Mouse (Mus musculus): ENCODE results near the gene Gm21860.
"Not testable (repeated sequence)": the region's sequence is repeated elsewhere in the genome, so short reads cannot be mapped to it uniquely, and the experiment has no call there.

The Gm21860 gene

DNA sequence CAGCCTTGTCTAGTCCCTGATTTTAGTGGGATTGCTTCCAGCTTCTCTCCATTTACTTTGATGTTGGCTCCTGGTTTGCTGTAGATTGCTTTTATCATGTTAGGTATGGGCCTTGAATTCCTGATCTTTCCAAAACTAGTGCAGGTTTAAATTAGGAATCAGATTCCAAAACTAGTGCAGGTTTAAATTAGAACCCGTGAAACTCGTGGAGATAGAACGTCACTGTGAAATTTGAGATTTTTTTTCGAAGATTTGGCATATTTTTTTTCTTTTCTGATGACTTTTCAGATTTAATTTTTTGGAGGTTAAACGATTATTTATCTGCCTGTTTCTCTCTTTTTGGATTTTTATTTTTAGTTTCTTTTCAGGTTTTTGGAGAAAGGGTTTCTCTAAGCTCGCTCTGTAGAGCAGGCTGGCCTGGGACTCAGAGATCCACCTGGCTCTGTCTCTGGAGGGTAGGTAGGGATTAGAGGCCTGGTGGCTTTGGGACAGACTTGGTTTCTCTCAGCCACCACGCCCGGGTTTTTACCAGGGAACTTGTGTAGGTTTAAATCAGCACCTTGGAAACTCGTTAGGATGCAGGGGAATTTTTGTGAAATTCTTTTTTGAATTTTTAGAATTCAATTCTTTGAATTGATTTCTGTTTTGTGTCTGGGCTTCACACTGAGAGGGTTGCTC is 20.8 kb downstream of the Gm21860 start:
- DNase-seq (ENCODE audit: low read depth in 1 of 2, low spot score in 2 of 2) = not testable (repeated sequence)

DNA sequence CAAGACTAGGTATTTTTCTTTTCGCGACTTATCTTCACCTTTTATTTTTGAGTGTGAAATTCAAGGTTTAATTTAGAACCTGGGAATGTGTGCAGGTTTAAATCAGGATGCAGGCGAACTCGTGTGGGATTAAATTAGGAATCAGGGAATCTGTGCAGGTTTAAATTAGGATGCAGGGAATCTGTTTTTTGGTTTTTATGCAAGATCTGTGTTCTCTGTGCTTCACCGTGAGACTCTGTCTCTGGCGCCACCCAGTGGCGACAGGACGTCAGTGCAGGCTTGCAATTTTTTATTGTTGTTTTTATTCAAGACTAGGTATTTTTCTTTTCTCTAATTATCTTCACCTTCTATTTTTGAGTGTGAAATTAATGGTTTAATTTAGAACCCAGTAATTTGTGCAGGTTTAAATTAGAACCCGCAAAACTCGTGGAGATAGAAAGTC is 22.5 kb downstream of the Gm21860 start:
- not testable (repeated sequence) for DNase-seq (ENCODE audit: low read depth in 1 of 2, low spot score in 2 of 2)

DNA sequence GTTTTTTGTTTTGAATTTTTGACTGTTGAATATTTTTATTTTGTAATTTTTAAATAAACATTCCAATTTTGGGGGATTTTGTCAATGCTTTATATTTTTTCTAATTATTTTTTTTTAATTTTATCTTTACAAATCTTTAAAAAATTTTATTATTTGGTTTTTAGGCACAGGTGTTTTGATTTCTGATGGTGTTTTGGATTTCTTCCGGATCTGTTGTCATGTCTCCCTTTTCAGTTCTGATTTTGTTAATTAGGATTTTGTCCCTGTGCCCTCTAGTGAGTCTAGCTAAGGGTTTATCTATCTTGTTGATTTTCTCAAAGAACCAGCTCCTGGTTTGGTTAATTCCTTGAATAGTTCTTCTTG is 23.0 kb downstream of the Gm21860 start:
- not testable (repeated sequence) for DNase-seq (ENCODE audit: low read depth in 1 of 2, low spot score in 2 of 2)

DNA sequence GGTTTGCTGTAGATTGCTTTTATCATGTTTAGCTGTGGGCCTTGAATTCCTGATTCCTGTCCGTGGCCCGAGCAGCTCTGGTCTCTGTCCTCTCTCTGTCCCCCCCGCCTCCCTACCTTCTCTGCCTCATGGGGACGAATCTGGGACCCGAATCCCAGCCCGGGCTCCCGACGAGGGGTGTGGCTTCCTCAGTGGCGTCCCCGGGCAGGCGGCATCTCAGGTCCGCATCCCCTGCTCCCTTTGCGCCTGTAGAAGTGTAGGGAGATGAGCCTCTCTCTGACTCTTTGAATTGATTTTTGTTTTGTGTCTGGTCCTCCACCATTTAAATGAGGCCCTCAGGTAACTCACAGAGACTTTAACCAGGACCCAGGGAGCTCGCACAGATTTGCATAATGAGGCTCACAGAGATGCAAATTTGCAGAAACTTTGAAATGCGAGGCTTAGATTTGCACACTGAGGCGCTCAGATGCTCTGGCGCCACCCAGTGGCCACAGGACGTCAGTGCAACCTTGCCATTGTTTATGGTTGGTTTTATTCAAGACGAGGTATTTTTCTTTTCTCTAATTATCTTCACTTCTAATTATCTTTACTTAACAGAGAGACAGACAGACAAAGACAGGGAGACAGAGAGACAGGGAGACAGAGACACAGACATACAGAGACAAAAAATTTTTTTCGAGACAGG is 23.6 kb downstream of the Gm21860 start:
- not testable (repeated sequence) for DNase-seq (ENCODE audit: low read depth in 1 of 2, low spot score in 2 of 2)

DNA sequence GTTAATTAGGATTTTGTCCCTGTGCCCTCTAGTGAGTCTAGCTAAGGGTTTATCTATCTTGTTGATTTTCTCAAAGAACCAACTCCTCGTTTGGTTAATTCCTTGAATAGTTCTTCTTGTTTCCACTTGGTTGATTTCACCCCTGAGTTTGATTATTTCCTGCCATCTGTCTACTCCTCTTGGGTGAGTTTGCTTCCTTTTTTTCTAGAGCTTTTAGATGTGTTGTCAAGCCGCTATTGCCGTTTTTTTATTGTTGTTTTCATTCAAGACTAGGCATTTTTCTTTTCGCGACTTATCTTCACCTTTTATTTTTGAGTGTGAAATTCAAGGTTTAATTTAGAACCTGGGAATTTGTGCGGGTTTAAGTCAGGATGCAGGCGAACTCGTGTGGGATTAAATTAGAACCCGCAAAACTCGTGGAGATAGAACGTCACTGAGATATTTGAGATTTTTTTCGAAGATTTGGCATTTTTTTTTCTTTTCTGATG is 24.8 kb downstream of the Gm21860 start:
- not testable (repeated sequence) for DNase-seq (ENCODE audit: low read depth in 1 of 2, low spot score in 2 of 2)

DNA sequence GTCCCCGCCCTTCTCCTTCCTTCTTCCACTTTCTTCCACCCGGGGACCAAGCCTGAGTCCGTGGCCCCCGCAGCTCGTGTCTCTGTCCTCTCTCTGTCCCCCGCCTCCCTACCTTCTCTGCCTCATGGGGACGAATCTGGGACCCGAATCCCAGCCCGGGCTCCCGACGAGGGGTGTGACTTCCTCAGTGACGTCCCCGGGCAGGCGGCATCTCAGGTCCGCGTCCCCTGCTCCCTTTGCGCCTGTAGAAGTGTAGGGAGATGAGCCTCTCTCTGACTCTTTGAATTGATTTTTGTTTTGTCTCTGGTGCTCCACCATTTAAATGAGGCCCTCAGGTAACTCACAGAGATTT is 25.7 kb downstream of the Gm21860 start:
- not testable (repeated sequence) for DNase-seq (ENCODE audit: low read depth in 1 of 2, low spot score in 2 of 2)

DNA sequence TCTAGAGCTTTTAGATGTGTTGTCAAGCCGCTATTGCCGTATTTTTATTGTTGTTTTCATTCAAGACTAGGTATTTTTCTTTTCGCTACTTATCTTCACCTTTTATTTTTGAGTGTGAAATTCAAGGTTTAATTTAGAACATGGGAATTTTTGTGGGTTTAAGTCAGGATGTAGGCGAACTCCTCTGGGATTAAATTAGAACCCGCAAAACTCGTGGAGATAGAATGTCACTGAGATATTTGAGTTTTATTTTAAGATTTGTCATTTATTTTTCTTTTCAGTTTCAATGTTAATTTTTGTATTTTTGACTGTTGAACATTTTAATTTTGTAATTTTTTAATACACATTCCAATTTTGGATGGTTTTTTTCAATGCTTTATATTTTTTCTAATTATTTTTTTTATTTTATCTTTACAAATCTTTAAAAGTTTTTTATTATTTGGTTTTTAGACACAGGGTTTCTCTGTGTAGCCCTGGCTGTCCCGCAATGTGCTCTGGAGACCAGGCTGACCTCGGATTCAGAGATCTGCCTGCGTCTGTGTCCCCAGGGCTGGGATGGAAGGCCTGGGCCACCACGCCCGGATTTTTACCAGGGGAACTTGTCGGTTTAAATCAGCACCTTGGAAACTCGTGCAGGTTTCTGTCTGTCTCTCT is 26.2 kb downstream of the Gm21860 start:
- DNase-seq (ENCODE audit: low read depth in 1 of 2, low spot score in 2 of 2) = not testable (repeated sequence)

DNA sequence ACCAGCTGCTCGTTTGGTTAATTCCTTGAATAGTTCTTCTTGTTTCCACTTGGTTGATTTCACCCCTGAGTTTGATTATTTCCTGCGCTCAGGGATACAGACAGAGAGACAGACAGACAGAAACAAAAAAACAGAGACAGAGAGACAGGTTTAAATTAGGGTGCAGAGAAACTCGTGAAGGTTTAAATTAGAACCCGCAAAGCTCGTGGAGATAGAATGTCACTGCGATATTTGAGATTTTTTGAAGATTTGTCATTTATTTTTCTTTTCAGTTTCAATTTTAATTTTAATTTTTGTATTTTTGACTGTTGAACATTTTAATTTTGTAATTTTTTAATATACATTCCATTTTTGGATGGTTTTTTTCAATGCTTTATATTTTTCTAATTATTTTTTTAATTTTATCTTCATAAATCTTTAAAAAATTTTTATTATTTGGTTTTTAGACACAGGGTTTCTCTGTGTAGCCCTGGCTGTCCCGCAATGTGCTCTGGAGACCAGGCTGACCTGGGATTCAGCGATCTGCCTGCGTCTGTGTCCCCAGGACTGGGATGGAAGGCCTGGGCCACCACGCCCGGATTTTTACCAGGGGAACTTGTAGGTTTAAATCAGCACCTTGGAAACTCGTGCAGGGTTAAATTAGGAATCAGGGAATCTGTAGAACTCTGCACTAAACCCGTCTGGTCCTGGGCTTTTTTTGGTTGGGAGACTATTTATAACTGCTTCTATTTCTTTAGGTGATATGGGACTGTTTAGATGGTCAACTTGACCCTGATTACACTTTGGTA is 27.3 kb downstream of the Gm21860 start:
- not testable (repeated sequence) for DNase-seq (ENCODE audit: low read depth in 1 of 2, low spot score in 2 of 2)

DNA sequence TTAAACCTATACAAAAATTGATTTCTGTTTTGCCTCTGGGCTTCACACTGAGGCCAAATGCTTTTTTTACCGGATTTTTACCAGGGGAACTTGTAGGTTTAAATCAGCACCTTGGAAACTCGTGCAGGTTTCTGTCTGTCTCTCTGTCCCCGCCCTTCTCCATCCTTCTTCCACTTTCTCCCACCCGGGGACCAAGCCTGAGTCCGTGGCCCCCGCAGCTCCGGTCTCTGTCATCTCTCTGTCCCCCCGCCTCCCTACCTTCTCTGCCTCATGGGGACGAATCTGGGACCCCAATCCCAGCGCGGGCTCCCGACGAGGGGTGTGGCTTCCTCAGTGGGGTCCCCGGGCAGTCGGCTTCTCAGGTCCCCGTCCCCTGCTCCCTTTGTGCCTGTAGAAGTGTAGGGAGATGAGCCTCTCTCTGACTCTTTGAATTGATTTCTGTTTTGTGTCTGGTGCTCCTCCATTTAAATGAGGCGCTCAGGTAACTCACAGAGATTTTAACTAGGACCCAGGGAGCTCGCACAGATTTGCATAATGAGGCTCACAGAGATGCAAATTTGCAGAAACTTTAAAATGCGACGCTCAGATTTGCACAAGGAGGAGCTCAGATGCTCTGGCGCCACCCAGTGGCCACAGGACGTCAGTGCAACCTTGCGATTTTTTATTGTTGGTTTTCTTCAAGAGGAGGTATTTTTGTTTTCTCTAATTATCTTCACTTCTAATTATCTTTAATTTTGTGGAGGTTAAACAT is 28.7 kb downstream of the Gm21860 start:
- not testable (repeated sequence) for DNase-seq (ENCODE audit: low read depth in 1 of 2, low spot score in 2 of 2)

DNA sequence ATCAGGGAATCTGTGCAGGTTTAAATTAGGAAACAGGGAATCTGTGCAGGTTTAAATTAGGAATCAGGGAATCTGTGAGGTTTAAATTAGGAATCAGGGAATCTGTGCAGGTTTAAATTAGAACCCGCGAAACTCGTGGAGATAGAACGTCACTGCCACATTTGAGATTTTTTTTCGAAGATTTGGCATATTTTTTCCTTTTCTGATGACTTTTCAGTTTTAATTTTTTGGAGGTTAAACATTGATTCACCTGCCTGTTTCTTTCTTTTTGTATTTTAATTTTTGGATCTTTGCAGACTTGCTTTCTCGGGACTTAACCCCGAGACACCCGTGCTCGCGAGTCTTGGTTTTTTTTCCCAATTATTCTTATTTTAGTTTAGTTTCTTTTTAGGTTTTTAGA is 29.5 kb downstream of the Gm21860 start:
- not testable (repeated sequence) for DNase-seq (ENCODE audit: low read depth in 1 of 2, low spot score in 2 of 2)

DNA sequence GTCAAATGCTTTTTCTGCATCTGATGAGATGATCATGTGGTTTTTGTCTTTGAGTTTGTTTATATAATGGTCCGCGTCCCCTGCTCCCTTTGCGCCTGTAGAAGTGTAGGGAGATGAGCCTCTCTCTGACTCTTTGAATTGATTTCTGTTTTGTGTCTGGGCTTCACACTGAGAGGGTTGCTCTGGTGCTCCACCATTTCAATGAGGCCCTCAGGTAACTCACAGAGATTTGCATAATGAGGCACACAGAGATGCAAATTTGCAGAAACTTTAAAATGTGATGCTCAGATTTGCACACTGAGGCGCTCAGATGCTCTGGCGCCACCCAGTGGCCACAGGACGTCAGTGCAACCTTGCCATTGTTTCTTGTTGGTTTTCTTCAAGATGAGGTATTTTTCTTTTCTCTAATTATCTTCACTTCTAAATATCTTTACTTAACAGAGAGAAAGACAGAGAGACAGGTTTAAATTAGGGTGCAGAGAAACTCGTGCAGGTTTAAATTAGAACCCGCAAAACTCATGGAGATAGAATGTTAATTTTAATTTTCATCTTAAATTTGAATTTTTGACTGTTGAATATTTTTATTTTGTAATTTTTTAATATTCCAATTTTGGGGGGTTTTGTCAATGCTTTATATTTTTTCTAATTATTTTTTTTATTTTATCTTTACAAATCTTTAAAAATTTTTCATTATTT is 30.5 kb downstream of the Gm21860 start:
- DNase-seq (ENCODE audit: low read depth in 1 of 2, low spot score in 2 of 2) = not testable (repeated sequence)

DNA sequence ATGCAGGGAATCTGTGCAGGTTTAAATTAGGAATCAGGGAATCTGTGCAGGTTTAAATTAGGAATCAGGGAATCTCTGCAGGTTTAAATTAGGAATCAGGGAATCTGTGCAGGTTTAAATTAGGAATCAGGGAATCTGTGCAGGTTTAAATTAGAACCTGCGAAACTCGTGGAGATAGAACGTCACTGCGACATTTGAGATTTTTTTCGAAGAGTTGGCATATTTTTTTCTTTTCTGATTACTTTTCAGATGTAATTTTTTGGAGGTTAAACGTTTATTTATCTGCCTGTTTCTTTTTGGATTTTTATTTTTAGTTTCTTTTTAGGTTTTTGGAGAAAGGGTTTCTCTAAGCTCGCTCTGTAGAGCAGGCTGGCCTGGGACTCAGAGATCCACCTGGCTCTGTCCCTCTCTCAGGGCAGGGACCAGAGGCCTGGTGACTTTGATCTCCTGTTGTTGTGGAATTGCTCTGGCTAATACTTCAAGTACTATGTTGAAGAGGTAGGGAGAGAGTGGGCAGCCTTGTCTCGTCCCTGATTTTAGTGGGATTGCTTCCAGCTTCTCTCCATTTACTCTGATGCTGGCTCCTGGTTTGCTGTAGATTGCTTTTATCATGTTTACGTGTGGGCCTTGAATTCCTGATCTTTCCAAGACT is 31.2 kb downstream of the Gm21860 start:
- DNase-seq (ENCODE audit: low read depth in 1 of 2, low spot score in 2 of 2) = not testable (repeated sequence)

DNA sequence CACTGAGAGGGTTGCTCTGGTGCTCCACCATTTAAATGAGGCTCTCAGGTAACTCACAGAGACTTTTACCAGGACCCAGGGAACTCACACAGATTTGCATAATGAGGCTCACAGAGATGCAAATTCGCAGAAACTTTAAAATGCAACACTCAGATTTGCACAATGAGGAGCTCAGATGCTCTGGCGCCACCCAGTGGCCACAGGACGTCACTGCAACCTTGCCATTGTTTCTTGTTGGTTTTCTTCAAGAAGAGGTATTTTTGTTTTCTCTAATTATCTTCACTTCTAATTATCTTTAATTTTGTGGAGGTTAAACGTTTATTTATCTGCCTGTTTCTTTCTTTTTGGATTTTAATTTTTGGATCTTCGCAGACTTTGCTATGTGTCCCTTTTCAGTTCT is 34.1 kb downstream of the Gm21860 start:
- not testable (repeated sequence) for DNase-seq (ENCODE audit: low read depth in 1 of 2, low spot score in 2 of 2)

DNA sequence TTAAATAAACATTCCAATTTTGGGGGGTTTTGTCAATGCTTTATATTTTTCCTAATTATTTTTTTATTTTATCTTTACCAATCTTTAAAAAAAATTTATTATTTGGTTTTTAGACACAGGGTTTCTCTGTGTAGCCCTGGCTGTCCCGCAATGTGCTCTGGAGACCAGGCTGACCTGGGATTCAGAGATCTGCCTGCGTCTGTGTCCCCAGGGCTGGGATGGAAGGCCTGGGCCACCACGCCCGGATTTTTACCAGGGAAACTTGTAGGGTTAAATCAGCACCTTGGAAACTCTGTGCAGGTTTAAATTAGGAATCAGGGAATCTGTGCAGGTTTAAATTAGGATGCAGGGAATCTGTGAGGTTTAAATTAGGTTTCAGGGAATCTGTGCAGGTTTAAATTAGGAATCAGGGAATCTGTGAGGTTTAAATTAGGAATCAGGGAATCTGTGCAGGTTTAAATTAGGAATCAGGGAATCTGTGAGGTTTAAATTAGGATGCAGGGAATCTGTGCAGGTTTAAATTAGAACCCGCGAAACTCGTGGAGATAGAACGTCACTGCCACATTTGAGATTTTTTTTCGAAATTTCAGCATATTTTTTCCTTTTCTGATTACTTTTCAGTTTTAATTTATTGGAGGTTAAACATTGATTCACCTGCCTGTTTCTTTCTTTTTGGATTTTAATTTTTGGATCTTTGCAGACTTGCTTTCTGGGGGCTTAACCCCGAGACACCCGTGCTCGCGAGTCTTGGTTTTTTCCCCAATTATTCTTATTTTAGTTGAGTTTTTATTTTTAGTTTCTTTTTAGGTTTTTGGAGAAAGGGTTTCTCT is 35.0 kb downstream of the Gm21860 start:
- DNase-seq (ENCODE audit: low read depth in 1 of 2, low spot score in 2 of 2) = not testable (repeated sequence)

DNA sequence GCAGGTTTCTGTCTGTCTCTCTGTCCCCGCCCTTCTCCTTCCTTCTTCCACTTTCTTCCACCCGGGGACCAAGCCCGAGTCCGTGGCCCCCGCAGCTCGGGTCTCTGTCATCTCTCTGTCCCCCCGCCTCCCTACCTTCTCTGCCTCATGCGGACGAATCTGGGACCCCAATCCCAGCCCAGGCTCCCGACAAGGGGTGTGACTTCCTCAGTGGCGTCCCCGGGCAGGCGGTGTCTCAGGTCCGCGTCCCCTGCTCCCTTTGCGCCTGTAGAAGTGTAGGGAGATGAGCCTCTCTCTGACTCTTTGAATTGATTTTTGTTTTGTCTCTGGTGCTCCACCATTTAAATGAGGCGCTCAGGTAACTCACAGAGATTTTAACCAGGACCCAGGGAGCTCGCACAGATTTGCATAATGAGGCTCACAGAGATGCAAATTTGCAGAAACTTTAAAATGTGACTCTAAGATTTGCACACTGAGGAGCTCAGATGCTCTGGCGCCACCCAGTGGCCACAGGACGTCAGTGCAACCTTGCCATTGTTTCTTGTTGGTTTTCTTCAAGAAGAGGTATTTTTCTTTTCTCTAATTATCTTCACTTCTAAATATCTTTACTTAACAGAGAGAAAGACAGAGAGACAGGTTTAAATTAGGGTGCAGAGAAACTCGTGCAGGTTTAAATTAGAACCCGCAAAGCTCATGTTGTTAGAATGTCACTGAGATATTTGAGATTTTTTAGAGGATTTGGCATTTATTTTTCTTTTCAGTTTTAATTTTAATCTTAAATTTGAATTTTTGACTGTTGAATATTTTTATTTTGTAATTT is 35.8 kb downstream of the Gm21860 start:
- DNase-seq (ENCODE audit: low read depth in 1 of 2, low spot score in 2 of 2) = not testable (repeated sequence)

DNA sequence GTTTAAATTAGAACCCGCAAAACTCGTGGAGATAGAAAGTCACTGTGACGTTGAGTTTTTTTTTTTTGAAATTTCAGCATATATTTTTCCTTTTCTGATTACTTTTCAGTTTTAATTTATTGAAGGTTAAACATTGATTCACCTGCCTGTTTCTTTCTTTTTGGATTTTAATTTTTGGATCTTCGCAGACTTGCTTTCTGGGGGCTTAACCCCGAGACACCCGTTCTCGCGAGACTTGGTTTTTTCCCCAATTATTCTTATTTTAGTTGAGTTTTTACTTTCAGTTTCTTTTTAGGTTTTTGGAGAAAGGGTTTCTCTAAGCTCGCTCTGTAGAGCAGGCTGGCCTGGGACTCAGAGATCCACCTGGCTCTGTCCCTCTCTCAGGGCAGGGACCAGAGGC is 36.6 kb downstream of the Gm21860 start:
- DNase-seq (ENCODE audit: low read depth in 1 of 2, low spot score in 2 of 2) = not testable (repeated sequence)

DNA sequence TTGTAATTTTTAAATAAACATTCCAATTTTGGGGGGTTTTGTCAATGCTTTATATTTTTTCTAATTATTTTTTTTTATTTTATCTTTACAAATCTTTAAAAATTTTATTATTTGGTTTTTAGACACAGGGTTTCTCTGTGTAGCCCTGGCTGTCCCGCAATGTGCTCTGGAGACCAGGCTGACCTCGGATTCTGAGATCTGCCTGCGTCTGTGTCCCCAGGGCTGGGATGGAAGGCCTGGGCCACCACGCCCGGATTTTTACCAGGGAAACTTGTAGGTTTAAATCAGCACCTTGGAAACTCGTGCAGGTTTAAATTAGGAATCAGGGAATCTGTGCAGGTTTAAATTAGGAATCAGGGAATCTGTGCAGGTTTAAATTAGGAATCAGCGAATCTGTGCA is 37.1 kb downstream of the Gm21860 start:
- DNase-seq (ENCODE audit: low read depth in 1 of 2, low spot score in 2 of 2) = not testable (repeated sequence)
